Mouse (Mus musculus) stomach, postnatal 0 days (tissue): ENCODE measurements around the gene Cd3eap.
A peak's percentile ranks its signal among the peaks of the same experiment; 100 is the strongest.

Experiments used
- CTCF ChIP-seq: IDR thresholded peaks from 2 replicates; pipeline ENCODE4 v1.5.1; 2016; ENCODE audit warnings: antibody characterized with exemption, low read depth, mild to moderate bottlenecking, moderate library complexity
- EP300 ChIP-seq: optimal IDR thresholded peaks from 2 replicates; pipeline ENCODE3; 2016; ENCODE audit warnings: antibody characterized with exemption

GRCm38 (mm10) chr7:19342481-19343027 lies 16.7 kb downstream of the Cd3eap start:
- TF ChIP-seq CTCF (peak; percentile 97), EP300 (no peak)
